Mouse (Mus musculus) CH12.LX (cell line): Measurements from ENCODE around the gene Cux1. TPM values are rescaled to one million over a fixed set of nuclear protein-coding genes. Genes with fewer than 3 reads are reported as not detected.
A peak's percentile ranks its signal among the peaks of the same experiment; 100 is the strongest.

ENCODE experiments used
- DNase-seq: peaks from one replicate; pipeline ENCODE4 v3.0.0-alpha.2; 2013; ENCODE audit errors: extremely low read depth
- H3K27ac ChIP-seq: 2 replicates; pipeline ENCODE4 v1.5.1; 2012; ENCODE audit warnings: low read depth, mild to moderate bottlenecking, control low read depth, moderate library complexity; ENCODE audit not compliant: insufficient read depth
- H3K27me3 ChIP-seq: replicated peaks from 2 replicates; pipeline ENCODE3; 2012; ENCODE audit warnings: inconsistent platforms
- H3K36me3 ChIP-seq, 2 experiments: replicated peaks in 1 of 2; 2 replicates each; pipeline versions ENCODE3 to v1.6.1; 2012; ENCODE audit warnings: inconsistent platforms in 1 of 2, low read length in 1 of 2, mild to moderate bottlenecking in 1 of 2, mixed read lengths in 1 of 2, moderate library complexity in 1 of 2; ENCODE audit not compliant: control insufficient read depth in 1 of 2, insufficient read depth in 1 of 2
- H3K4me1 ChIP-seq, 2 experiments: 2 replicates each; pipeline ENCODE4 v1.6.1; 2012; ENCODE audit warnings: inconsistent platforms in 1 of 2, moderate library complexity in 1 of 2; ENCODE audit not compliant: insufficient read depth in 2 of 2, control insufficient read depth in 1 of 2
- H3K4me2 ChIP-seq: 2 replicates; pipeline ENCODE4 v1.6.1; 2012; ENCODE audit warnings: low read depth, mild to moderate bottlenecking, control low read depth; ENCODE audit not compliant: poor library complexity, insufficient read depth, severe bottlenecking
- H3K4me3 ChIP-seq, 3 experiments: fragments of 150-350 bp in 1 of 3; sonication (generic) in 1 of 3; replicated peaks in 1 of 3; 2 replicates each; pipeline versions ENCODE3 to v1.5.1; 2011 to 2012; ENCODE audit warnings: low read depth in 2 of 3, low read length in 2 of 3, mild to moderate bottlenecking in 2 of 3, moderate library complexity in 2 of 3, control low read depth in 1 of 3, improper control_type of control experiment in 1 of 3, inconsistent platforms in 1 of 3, mixed read lengths in 1 of 3; ENCODE audit not compliant: poor library complexity in 1 of 3
- H3K79me2 ChIP-seq: replicated peaks from 2 replicates; pipeline ENCODE4 v1.6.1; 2012; ENCODE audit warnings: mild to moderate bottlenecking, moderate library complexity; ENCODE audit not compliant: control insufficient read depth, poor library complexity, insufficient read depth, severe bottlenecking; ENCODE audit errors: extremely low read depth
- H3K9ac ChIP-seq: 2 replicates; pipeline ENCODE4 v1.6.1; 2012; ENCODE audit warnings: low read depth, mild to moderate bottlenecking, control low read depth, moderate library complexity; ENCODE audit not compliant: insufficient read depth
- H3K9me3 ChIP-seq: replicated peaks from 2 replicates; pipeline ENCODE3; 2012; ENCODE audit warnings: low read length, inconsistent platforms, mixed read lengths
- CHD2 ChIP-seq: IDR thresholded peaks from 2 replicates; pipeline ENCODE4 v1.6.1; 2011; ENCODE audit warnings: low read length, improper control_type of control experiment
- CTCF ChIP-seq, 2 experiments: IDR thresholded peaks in 1 of 2; conservative IDR thresholded peaks in 1 of 2; 2 replicates each; pipeline ENCODE4 v1.5.1; 2011 to 2012; ENCODE audit warnings: low read depth in 2 of 2, low read length in 2 of 2, improper control_type of control experiment in 1 of 2, inconsistent platforms in 1 of 2, mild to moderate bottlenecking in 1 of 2, moderate library complexity in 1 of 2
- ELF1 ChIP-seq: IDR thresholded peaks from 2 replicates; pipeline ENCODE4 v1.6.1; 2014; ENCODE audit warnings: low read depth, mild to moderate bottlenecking, inconsistent platforms, low read length, improper control_type of control experiment
- ETS1 ChIP-seq: conservative IDR thresholded peaks from 2 replicates; pipeline ENCODE4 v1.6.1; 2012; ENCODE audit warnings: low read depth, mild to moderate bottlenecking, inconsistent platforms, low read length, improper control_type of control experiment, moderate library complexity
- MAZ ChIP-seq: IDR thresholded peaks from 2 replicates; pipeline ENCODE4 v1.6.1; 2012; ENCODE audit warnings: low read depth, mild to moderate bottlenecking, inconsistent platforms, low read length, improper control_type of control experiment, moderate library complexity
- MXI1 ChIP-seq: IDR thresholded peaks from 2 replicates; pipeline ENCODE4 v1.6.1; 2011; ENCODE audit warnings: mild to moderate bottlenecking, low read depth, low read length, improper control_type of control experiment
- POLR2A ChIP-seq: IDR thresholded peaks from 2 replicates; pipeline ENCODE4 v1.6.1; 2011; ENCODE audit warnings: low read depth, mild to moderate bottlenecking, improper control_type of control experiment, low read length
- RAD21 ChIP-seq: IDR thresholded peaks from 2 replicates; pipeline ENCODE4 v1.6.1; 2011; ENCODE audit warnings: low read depth, mild to moderate bottlenecking, low read length, improper control_type of control experiment, moderate library complexity
- SIN3A ChIP-seq: IDR thresholded peaks from 2 replicates; pipeline ENCODE4 v1.6.1; 2012; ENCODE audit warnings: low read length, improper control_type of control experiment, inconsistent platforms
- TBP ChIP-seq: conservative IDR thresholded peaks from 2 replicates; pipeline ENCODE4 v1.6.1; 2011; ENCODE audit warnings: low read depth, low read length, improper control_type of control experiment
- TCF12 ChIP-seq: IDR thresholded peaks from 2 replicates; pipeline ENCODE4 v1.6.1; 2014; ENCODE audit warnings: low read depth, mild to moderate bottlenecking, inconsistent platforms, low read length, improper control_type of control experiment
- UBTF ChIP-seq: IDR thresholded peaks from 2 replicates; pipeline ENCODE4 v1.6.1; 2012; ENCODE audit warnings: low read depth, mild to moderate bottlenecking, inconsistent platforms, low read length, improper control_type of control experiment, moderate library complexity
- ZMIZ1 ChIP-seq: IDR thresholded peaks from 2 replicates; pipeline ENCODE4 v1.6.1; 2012; ENCODE audit warnings: low read depth, mild to moderate bottlenecking, inconsistent platforms, low read length, improper control_type of control experiment
- dilution Hi-C: fragments of 300-500 bp; cut with MboI; formaldehyde crosslinking; loops from 2 replicates; pipeline ENCODE4 v1.14.3; 2020; ENCODE audit warnings: low sequenced_read_pairs; ENCODE audit not compliant: extremely low pct_unique_long_range_greater_than_20kb, extremely low pct_ligation_motif_present
- in situ Hi-C: fragments of 300-500 bp; cut with MboI; formaldehyde crosslinking; loops from 3 replicates; pipeline ENCODE4 v1.14.3; 2019; ENCODE audit warnings: low sequenced_read_pairs, low pct_ligation_motif_present, low pct_unique_long_range_greater_than_20kb, mixed read lengths
- polyA plus RNA-seq: library from polyadenylated mRNA; unstranded; fragments of >175 nt; gene quantifications from 2 replicates; pipeline ENCODE4 v1.2.1, GENCODE M21; 2012; ENCODE audit warnings: low read depth; ENCODE audit not compliant: insufficient read length
- total RNA-seq, 2 experiments: library from RNA; depleted of rRNA; stranded (reverse); fragments of 300-350 nt in 1 of 2; fragments of >200 nt in 1 of 2; gene quantifications; 2 replicates each; pipeline ENCODE4 v1.2.3; 2012 to 2014

The Cux1 gene
- total and polyA plus RNA-seq, 3 experiments: 12.4 to 21.9 (median 19.6) TPM

DNA sequence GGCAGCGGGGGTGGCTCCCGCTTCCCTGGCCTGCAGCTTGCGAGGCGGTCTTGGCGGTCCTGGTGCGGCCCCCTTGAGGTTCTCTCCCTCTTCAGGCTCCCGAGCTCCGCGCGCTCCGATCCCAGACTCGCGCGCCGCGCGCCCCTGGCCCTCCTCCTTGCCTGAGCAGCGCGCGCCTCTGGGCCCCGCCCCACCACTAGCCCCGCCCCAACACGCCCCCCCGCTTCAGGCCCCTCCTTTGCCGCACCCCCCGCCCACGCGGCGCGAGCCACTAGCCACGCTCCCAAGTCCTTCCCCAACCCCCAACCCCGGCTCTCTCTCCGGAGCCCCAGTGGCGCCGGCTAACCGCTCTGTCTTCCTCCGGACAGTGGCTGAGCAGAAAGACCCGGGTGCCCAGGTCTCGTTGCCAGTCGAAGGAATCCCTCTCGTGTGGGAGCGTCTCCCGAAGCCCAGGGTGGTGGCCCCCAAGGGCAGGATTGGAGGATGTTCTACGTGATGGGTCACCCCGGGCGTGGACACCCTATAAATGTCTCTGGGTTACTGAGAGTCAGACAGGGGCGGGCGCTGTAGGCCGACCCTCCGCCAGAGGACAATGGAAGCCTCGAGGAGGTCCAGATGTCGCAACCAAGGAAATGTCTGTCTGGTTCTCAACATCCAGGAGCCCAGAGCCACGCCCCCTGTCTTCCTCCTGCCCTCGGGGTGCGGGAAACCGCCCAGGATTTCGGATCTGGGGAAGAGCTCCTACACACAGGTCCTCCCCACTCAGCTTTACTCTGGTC lies 322.3 kb downstream of the Cux1 start:
- no peaks in the 10 kb centered on the region for H3K9me3 ChIP-seq
- TF ChIP-seq RAD21 (no peak), ELF1 (no peak), MAZ (0 out of 2 replicates have a peak, but pooled peaks have one; percentile 65), CHD2 (0 out of 2 replicates have a peak, but pooled peaks have one; percentile 15), SIN3A (peak; percentile 38; the same call in 1 of the 2 replicates), MXI1 (peak; percentile 17; the same call in 1 of the 2 replicates), POLR2A (peak; percentile 36; the same call in 1 of the 2 replicates), TCF12 (peak; percentile 38; the same call in 1 of the 2 replicates)
- TF ChIP-seq, all 38 proteins: peak for 6
- peak; percentile 63 for DNase-seq
- Histone ChIP-seq H3K4me1 (peaks cover 35 to 80% of the 10 kb centered on the region in 2 experiments), H3K9ac (peak overlapping the region; percentile 41), H3K79me2 (no peaks in the 10 kb centered on the region), H3K36me3 (peaks cover 0 to 16% of the 10 kb centered on the region in 2 experiments), H3K27me3 (no peaks in the 10 kb centered on the region), H3K27ac (no peak overlapping the region), H3K4me2 (peak overlapping the region; percentile 81), H3K4me3 (peak overlapping the region; percentile 68 to 75 (median 72))
- in situ Hi-C loops (loop anchor here (5.0 kb wide), 1 partner anchor 48 kb away; the partner anchor contains the start of gene Prkrip1), dilution Hi-C loops (no loop called here)

DNA sequence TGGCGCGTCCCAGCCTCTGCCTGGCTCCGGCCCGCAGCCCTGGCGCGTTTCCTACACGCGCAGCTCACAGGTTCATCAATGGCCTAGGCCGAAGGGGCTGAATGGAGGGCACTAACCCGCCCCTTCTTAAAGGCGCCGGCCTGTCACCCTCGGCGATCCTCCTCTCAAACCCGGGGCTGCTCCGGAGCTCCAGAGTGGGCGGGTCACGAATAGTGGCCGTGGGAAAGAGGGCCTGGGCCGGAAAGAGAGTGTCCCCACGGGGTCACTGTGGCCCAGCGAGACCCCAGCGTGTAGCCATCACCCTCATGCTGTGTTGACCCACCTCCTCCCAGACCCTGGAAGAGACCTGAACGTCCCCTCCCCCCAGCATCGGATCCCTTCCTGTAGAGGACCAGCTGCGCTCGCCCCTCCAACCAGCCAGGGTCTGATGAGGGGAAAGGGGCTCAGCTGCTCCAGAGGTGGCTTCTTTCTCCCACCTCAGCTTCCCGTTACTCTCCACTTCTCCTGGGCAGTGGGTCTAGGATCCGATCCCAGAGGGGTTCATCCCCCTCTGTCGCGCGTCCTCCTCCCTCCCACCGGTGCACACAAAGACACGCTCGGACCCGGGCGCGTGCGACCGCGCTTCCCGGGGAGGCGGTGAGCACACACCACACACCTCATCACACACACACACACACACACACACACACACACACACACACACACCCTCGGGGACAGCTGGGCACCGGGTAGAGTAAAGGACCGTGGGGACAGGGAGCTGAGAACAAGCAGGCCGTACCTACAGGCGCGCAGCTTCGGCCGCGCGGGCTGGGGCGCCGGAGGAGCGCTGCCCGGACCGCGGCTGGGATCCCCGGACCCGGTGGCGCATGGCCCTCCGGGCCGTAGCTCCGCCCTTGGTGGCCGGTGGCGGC lies 323.2 kb downstream of the Cux1 start:
- no peak for DNase-seq
- H3K27ac ChIP-seq: no peak overlapping the region
- H3K27me3 ChIP-seq: no peaks in the 10 kb centered on the region
- no peaks in the 10 kb centered on the region for H3K79me2 ChIP-seq
- peaks cover 0 to 16% of the 10 kb centered on the region in 2 experiments for H3K36me3 ChIP-seq
- dilution Hi-C loops (no loop called here), in situ Hi-C loops (no loop called here)
- H3K9me3 ChIP-seq: no peaks in the 10 kb centered on the region
- H3K9ac ChIP-seq: peak overlapping the region; percentile 41
- H3K4me2 ChIP-seq: peak overlapping the region; percentile 81
- peaks cover 34 to 73% of the 10 kb centered on the region in 2 experiments for H3K4me1 ChIP-seq
- peak overlapping the region; percentile 68 to 75 (median 72) for H3K4me3 ChIP-seq
- TF ChIP-seq ETS1: no peak
- no peak for TF ChIP-seq ELF1
- TF ChIP-seq TBP: no peak
- no peak for TF ChIP-seq ZMIZ1
- no peak for TF ChIP-seq CTCF (conservative IDR thresholded peaks at IDR 0.05 in 1 of 2, IDR thresholded peaks at IDR 0.05 in 1 of 2; ENCODE audit: low read depth in 2 of 2, low read length in 2 of 2)
- peak; percentile 80; the same call in 1 of the 2 replicates for TF ChIP-seq UBTF
- no peak for TF ChIP-seq CHD2
